Mouse (Mus musculus) left cerebral cortex, adult 2 months (tissue): ENCODE results near the gene Blzf1. TPM values are rescaled to one million over a fixed set of nuclear protein-coding genes. Genes with fewer than 3 reads are reported as not detected.

ENCODE experiments used
- DNase-seq, 2 experiments: peaks; one replicate each; pipeline ENCODE4 v3.0.0; 2021 to 2022; ENCODE audit warnings: low spot score in 2 of 2, mixed read lengths in 1 of 2; ENCODE audit errors: extremely low spot score in 1 of 2
- H3K27ac ChIP-seq: fragments of 200-600 bp; 2 replicates; pipeline ENCODE4 v1.8.1; 2022
- H3K4me3 ChIP-seq: fragments of 200-600 bp; 2 replicates; pipeline ENCODE4 v1.8.1; 2022
- CTCF ChIP-seq: fragments of 200-600 bp; IDR thresholded peaks from 2 replicates; pipeline ENCODE4 v1.8.1; 2022; ENCODE audit warnings: antibody characterized with exemption, mild to moderate bottlenecking, moderate library complexity
- intact Hi-C: fragments of 180-260 bp; cut with DNase I; formaldehyde crosslinking; loops from one replicate; pipeline ENCODE4 v1.15.1; 2025
- total RNA-seq, 2 experiments: library from RNA; stranded (reverse); gene quantifications; 2 replicates each; pipeline ENCODE4 v1.2.3; 2021

The Blzf1 gene
- total RNA-seq, 2 experiments from 2014 or later, result 22.0 to 24.1 TPM

- H3K4me3 ChIP-seq, result no peak overlapping the region
- peak; percentile 24 for TF ChIP-seq CTCF
- H3K27ac ChIP-seq, result no peak overlapping the region
- no peak for DNase-seq
- intact Hi-C loops, result no loop called here
Measured at GRCm38 (mm10) chr1:164292040-164292439, 15.2 kb downstream of the Blzf1 start.

GRCm38 (mm10) chr1:164287406-164287805, 19.9 kb downstream of the Blzf1 start:
- no peak for TF ChIP-seq CTCF
- DNase-seq, result no peak
- Histone ChIP-seq H3K27ac (no peak overlapping the region), H3K4me3 (no peak overlapping the region)
- intact Hi-C loops, result no loop called here

- intact Hi-C loops, result no loop called here
- no peak for TF ChIP-seq CTCF
- no peak overlapping the region for H3K4me3 ChIP-seq
Measured at GRCm38 (mm10) chr1:164284007-164284406, 23.3 kb downstream of the Blzf1 start.

GRCm38 (mm10) chr1:164279332-164279731, 28.0 kb downstream of the Blzf1 start:
- no peak overlapping the region for H3K27ac ChIP-seq
- intact Hi-C loops, result no loop called here
- DNase-seq, result no peak
- TF ChIP-seq CTCF, result no peak
- no peak overlapping the region for H3K4me3 ChIP-seq

More at GRCm38 (mm10) chr1:164284007-164284406, 23.3 kb downstream of the Blzf1 start:
- no peak for DNase-seq
- no peak overlapping the region for H3K27ac ChIP-seq

- Histone ChIP-seq H3K27ac (no peak overlapping the region), H3K4me3 (no peak overlapping the region; the same call in 1 of the 2 replicates)
- no peak for TF ChIP-seq CTCF
- DNase-seq, result no peak
- intact Hi-C loops, result no loop called here
Measured at GRCm38 (mm10) chr1:164276552-164276951, 30.7 kb downstream of the Blzf1 start.

GRCm38 (mm10) chr1:164275455-164275954, 31.8 kb downstream of the Blzf1 start, which contains the start of gene Ccdc181:
Gene Ccdc181 (plus strand): TSS chr1:164275585.
- peak; percentile 94 to 95 for DNase-seq
- no peak for TF ChIP-seq CTCF
- intact Hi-C loops, result loop anchor here (1.0 kb wide), 1 partner anchor 26 kb away; the partner anchor contains the start of gene Slc19a2
- peak within 1 kb of the TSS; percentile 83 for H3K4me3 ChIP-seq
- peak within 1 kb of the TSS; percentile 83 for H3K27ac ChIP-seq

- H3K27ac ChIP-seq, result no peak overlapping the region
- intact Hi-C loops, result no loop called here
- H3K4me3 ChIP-seq, result no peak overlapping the region
- DNase-seq, result no peak
- no peak for TF ChIP-seq CTCF
Measured at GRCm38 (mm10) chr1:164273659-164274058, 33.6 kb downstream of the Blzf1 start.

- no peak for DNase-seq
- TF ChIP-seq CTCF, result no peak
- intact Hi-C loops, result no loop called here
- H3K27ac ChIP-seq, result no peak overlapping the region
- H3K4me3 ChIP-seq, result no peak overlapping the region
Measured at GRCm38 (mm10) chr1:164270941-164271340, 36.3 kb downstream of the Blzf1 start.

GRCm38 (mm10) chr1:164261553-164261952, 45.7 kb downstream of the Blzf1 start:
- H3K4me3 ChIP-seq, result no peak overlapping the region
- DNase-seq, result no peak
- intact Hi-C loops, result no loop called here
- no peak overlapping the region for H3K27ac ChIP-seq
- TF ChIP-seq CTCF, result no peak

GRCm38 (mm10) chr1:164260171-164261028, 46.9 kb downstream of the Blzf1 start:
- TF ChIP-seq CTCF, result no peak
- intact Hi-C loops, result no loop called here

GRCm38 (mm10) chr1:164254836-164255235, 52.5 kb downstream of the Blzf1 start:
- no peak overlapping the region for H3K4me3 ChIP-seq
- no peak for DNase-seq
- H3K27ac ChIP-seq, result no peak overlapping the region
- intact Hi-C loops, result no loop called here
- TF ChIP-seq CTCF, result no peak

More at GRCm38 (mm10) chr1:164260171-164261028, 46.9 kb downstream of the Blzf1 start:
- H3K4me3 ChIP-seq, result no peak overlapping the region
- no peak for DNase-seq
- no peak overlapping the region for H3K27ac ChIP-seq

GRCm38 (mm10) chr1:164252551-164252950, 54.7 kb downstream of the Blzf1 start:
- intact Hi-C loops, result no loop called here
- H3K27ac ChIP-seq, result no peak overlapping the region
- TF ChIP-seq CTCF, result no peak

More at GRCm38 (mm10) chr1:164252551-164252950, 54.7 kb downstream of the Blzf1 start:
- DNase-seq, result no peak
- H3K4me3 ChIP-seq, result no peak overlapping the region
